Mouse (Mus musculus) stomach, embryonic 16.5 days (tissue): ENCODE data around the gene Slc37a1. TPM values are rescaled to one million over a fixed set of nuclear protein-coding genes. Genes with fewer than 3 reads are reported as not detected.
A peak's percentile ranks its signal among the peaks of the same experiment; 100 is the strongest.

Experiments used
- ATAC-seq: fragments of 200-750 bp; cut with Nextera tagmentation; 2 replicates; pipeline ENCODE4 v1.8.0; 2017; ENCODE audit warnings: moderate number of reproducible peaks, moderate TSS enrichment; ENCODE audit not compliant: insufficient read depth, low FRiP score
- H3K27ac ChIP-seq: fragments of 300-500 bp; sonication (generic); 2 replicates; pipeline ENCODE4 v1.5.1; 2014; ENCODE audit warnings: low read length
- H3K27me3 ChIP-seq: fragments of 300-500 bp; sonication (generic); 2 replicates; pipeline ENCODE4 v1.6.1; 2014; ENCODE audit warnings: low read length, control low read depth, mixed read lengths; ENCODE audit not compliant: control insufficient read depth, insufficient read depth
- H3K36me3 ChIP-seq: fragments of 300-500 bp; sonication (generic); 2 replicates; pipeline ENCODE4 v1.6.1; 2014; ENCODE audit warnings: low read length; ENCODE audit not compliant: control insufficient read depth, insufficient read depth
- H3K4me1 ChIP-seq: fragments of 300-500 bp; sonication (generic); 2 replicates; pipeline ENCODE4 v1.6.1; 2014; ENCODE audit warnings: low read length, control low read depth, mixed read lengths; ENCODE audit not compliant: control insufficient read depth, insufficient read depth
- H3K4me2 ChIP-seq: fragments of 300-500 bp; sonication (generic); 2 replicates; pipeline ENCODE4 v1.6.1; 2014; ENCODE audit warnings: low read depth, low read length, mixed read lengths
- H3K4me3 ChIP-seq: fragments of 300-500 bp; sonication (generic); replicated peaks from 2 replicates; pipeline ENCODE4 v1.5.1; 2014; ENCODE audit warnings: mild to moderate bottlenecking, low read length
- H3K9ac ChIP-seq: fragments of 300-500 bp; sonication (generic); 2 replicates; pipeline ENCODE4 v1.6.1; 2014; ENCODE audit warnings: low read length
- H3K9me3 ChIP-seq: fragments of 300-500 bp; sonication (generic); replicated peaks from 2 replicates; pipeline ENCODE4 v1.6.1; 2016; ENCODE audit warnings: low read length, control low read depth; ENCODE audit not compliant: control insufficient read depth
- WGBS: fragments of 180-500 bp; shearing (Covaris S2); extraction: QIAGEN DNeasy Blood & Tissue Kit; methylation state at CpG from one replicate; pipeline ENCODE4 v1.1.7; 2014; 5-methylcytosine and 5-hydroxymethylcytosine counted together
- polyA plus RNA-seq: library from polyadenylated mRNA; unstranded; fragments of >200 nt; fragmentation: Nextera tagmentation; extraction: Ambion mirVana; gene quantifications from 2 replicates; pipeline ENCODE4 v1.2.1, GENCODE M21; 2015

Slc37a1 gene
- polyA plus RNA-seq, 1 experiment from 2014 or later, result 16.1 TPM

- Histone ChIP-seq H3K4me2 (no peak overlapping the region), H3K9me3 (no peaks in the 10 kb centered on the region), H3K27ac (peak overlapping the region; percentile 49), H3K9ac (no peak overlapping the region; the same call in 1 of the 2 replicates), H3K4me3 (no peak overlapping the region), H3K36me3 (no peaks in the 10 kb centered on the region), H3K27me3 (no peaks in the 10 kb centered on the region), H3K4me1 (peaks cover 29% of the 10 kb centered on the region)
- WGBS, result 55% methylated on average over 13 of the region's 13 CpGs
- ATAC-seq, result no peak
These were observed 39.0 kb downstream of the Slc37a1 start for GRCm38 (mm10) chr17:31325451-31326219.

- H3K27me3 ChIP-seq, result no peaks in the 10 kb centered on the region
- no peak overlapping the region; the same call in 1 of the 2 replicates for H3K27ac ChIP-seq
- H3K4me3 ChIP-seq, result no peak overlapping the region
- peaks cover 24% of the 10 kb centered on the region for H3K4me1 ChIP-seq
- ATAC-seq, result no peak
- no peak overlapping the region for H3K4me2 ChIP-seq
- 51% methylated on average over 9 of the region's 9 CpGs for WGBS
- H3K36me3 ChIP-seq, result no peaks in the 10 kb centered on the region
- H3K9ac ChIP-seq, result peak overlapping the region; percentile 32; the same call in 1 of the 2 replicates
- no peaks in the 10 kb centered on the region for H3K9me3 ChIP-seq
These were observed 39.7 kb downstream of the Slc37a1 start for GRCm38 (mm10) chr17:31326220-31326852.

DNA sequence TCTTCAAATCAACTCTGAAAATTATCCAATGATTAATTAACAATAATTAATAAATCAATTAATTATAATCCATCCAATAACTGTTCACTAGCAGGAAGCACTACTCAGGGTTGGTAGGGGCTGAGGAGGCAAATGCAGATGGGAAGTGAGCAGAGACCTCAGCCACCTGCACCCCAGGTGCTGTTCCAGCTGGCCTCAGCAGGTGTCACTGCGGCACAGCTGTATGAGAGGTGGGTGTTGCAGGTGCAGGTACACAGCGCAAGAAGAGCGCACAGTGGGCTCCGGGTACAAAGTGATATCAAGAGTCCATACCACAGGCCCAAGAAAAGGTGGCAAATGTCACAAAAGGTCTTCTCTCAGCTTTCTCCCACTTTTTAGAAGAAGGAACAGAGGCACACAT, 41.9 kb downstream of the Slc37a1 start:
- H3K36me3 ChIP-seq, result no peaks in the 10 kb centered on the region
- 55% methylated on average over 4 of the region's 4 CpGs for WGBS
- peaks cover 17% of the 10 kb centered on the region; the same call in 1 of the 2 replicates for H3K4me1 ChIP-seq
- H3K9ac ChIP-seq, result no peak overlapping the region
- ATAC-seq, result no peak
- no peak overlapping the region for H3K27ac ChIP-seq
- H3K27me3 ChIP-seq, result no peaks in the 10 kb centered on the region
- no peaks in the 10 kb centered on the region for H3K9me3 ChIP-seq
- no peak overlapping the region for H3K4me3 ChIP-seq
- no peak overlapping the region for H3K4me2 ChIP-seq

- 0 out of 2 replicates have a peak, but pooled peaks have one; percentile 6 for ATAC-seq
- Histone ChIP-seq H3K4me3 (no peak overlapping the region), H3K9me3 (no peaks in the 10 kb centered on the region), H3K9ac (no peak overlapping the region), H3K4me2 (no peak overlapping the region), H3K36me3 (no peaks in the 10 kb centered on the region; the same call in 1 of the 2 replicates), H3K27ac (no peak overlapping the region), H3K4me1 (peaks cover 9% of the 10 kb centered on the region; the same call in 1 of the 2 replicates), H3K27me3 (no peaks in the 10 kb centered on the region)
- 35% methylated on average over 4 of the region's 4 CpGs for WGBS
These were observed 44.0 kb downstream of the Slc37a1 start for GRCm38 (mm10) chr17:31330622-31331021.

DNA sequence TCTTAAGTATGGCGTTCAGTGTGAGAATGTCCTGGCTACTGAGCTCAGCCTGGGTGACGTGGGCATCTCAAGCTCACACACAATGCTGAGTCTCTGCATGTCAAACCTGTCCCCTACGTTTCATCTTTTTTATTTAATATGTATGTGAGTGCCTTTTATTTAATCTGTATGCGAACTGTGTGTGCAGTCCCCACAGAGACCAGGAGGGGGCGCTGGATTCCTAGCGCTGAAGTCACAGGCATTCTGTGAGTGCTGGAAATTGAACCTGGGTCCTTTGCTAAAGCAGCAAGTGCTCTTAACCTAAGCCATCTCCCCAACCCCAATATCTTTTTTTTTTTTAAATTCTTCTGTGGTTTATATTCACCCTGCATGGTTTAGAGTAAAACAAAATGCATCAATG, 44.7 kb downstream of the Slc37a1 start:
- WGBS, result 84% methylated on average over 6 of the region's 6 CpGs

GRCm38 (mm10) chr17:31331920-31332319, 45.3 kb downstream of the Slc37a1 start:
- no peaks in the 10 kb centered on the region for H3K27me3 ChIP-seq
- no peaks in the 10 kb centered on the region for H3K9me3 ChIP-seq
- no peak overlapping the region for H3K4me2 ChIP-seq
- H3K4me1 ChIP-seq, result no peaks in the 10 kb centered on the region
- no peak for ATAC-seq
- H3K36me3 ChIP-seq, result no peaks in the 10 kb centered on the region; the same call in 1 of the 2 replicates
- no peak overlapping the region for H3K9ac ChIP-seq
- no peak overlapping the region for H3K4me3 ChIP-seq
- H3K27ac ChIP-seq, result no peak overlapping the region
- 59% methylated on average over 3 of the region's 3 CpGs for WGBS

More for the DNA sequence above, 44.7 kb downstream of the Slc37a1 start:
- Histone ChIP-seq H3K36me3 (no peaks in the 10 kb centered on the region; the same call in 1 of the 2 replicates), H3K4me2 (no peak overlapping the region), H3K4me1 (peaks cover 3% of the 10 kb centered on the region; the same call in 1 of the 2 replicates), H3K27me3 (no peaks in the 10 kb centered on the region), H3K9me3 (no peaks in the 10 kb centered on the region), H3K4me3 (no peak overlapping the region), H3K27ac (no peak overlapping the region), H3K9ac (no peak overlapping the region)
- ATAC-seq, result no peak

DNA sequence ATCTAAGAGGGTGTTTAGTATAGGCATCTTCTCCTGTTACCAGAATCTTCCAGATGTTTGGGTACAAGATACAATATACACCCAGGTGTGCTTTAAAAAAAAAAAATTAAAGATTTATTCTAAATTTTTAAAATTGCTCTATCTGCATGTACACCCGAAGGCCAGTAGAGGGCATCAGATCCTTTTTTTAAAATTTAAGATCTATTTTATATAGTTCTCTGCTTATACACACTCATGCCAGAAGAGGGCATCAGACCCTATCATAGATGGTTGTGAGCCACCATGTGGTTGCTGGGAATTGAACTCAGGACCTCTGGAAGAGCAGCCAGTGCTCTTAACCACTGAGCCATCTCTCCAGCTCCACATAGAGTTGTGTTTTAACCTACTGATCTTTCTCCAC, 45.7 kb downstream of the Slc37a1 start:
- WGBS, result 46% methylated on average over 1 of the region's 1 CpGs
- no peak overlapping the region for H3K4me3 ChIP-seq
- no peak for ATAC-seq

DNA sequence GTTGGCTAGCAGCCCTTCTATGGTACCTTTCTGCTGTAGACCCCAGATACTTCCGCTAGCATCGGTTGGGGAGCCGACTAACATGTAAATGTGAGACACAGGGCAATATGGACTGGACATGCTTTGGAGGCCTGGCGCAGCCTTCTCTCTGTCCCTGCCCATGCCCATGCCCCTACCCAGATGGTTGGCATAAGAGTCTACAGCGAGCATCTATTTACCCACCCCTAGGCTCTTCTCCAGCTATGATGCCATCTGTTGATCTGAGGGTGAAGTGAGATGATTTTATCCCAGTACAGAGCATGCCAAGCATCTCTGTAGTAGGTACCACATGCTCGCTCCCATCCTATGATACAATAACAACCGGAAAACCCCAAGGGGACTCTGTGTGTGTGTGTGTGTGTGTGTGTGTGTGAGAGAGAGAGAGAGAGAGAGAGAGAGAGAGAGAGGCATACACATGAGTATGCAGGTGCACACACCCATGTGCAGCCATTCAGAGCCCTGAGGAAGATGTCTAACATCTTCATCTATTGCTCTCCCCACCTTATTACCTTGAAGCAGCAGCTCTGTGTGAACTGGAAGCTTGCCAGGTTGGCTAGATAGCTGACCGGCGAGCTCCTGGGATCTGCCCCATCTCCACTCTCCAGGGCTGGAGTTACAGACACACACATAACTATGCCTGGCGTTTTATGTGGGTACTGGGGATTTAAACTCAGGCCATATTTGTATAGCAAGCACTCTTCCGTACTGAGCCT, 48.1 kb downstream of the Slc37a1 start:
- WGBS, result 83% methylated on average over 11 of the region's 11 CpGs
- ATAC-seq, result no peak

More for the DNA sequence above, 45.7 kb downstream of the Slc37a1 start:
- H3K4me2 ChIP-seq, result no peak overlapping the region
- H3K4me1 ChIP-seq, result no peaks in the 10 kb centered on the region
- H3K9me3 ChIP-seq, result no peaks in the 10 kb centered on the region
- H3K27ac ChIP-seq, result no peak overlapping the region
- no peaks in the 10 kb centered on the region for H3K27me3 ChIP-seq
- no peak overlapping the region for H3K9ac ChIP-seq
- no peaks in the 10 kb centered on the region; the same call in 1 of the 2 replicates for H3K36me3 ChIP-seq

More for the DNA sequence above, 48.1 kb downstream of the Slc37a1 start:
- H3K27me3 ChIP-seq, result no peaks in the 10 kb centered on the region
- no peak overlapping the region for H3K4me2 ChIP-seq
- H3K9me3 ChIP-seq, result no peaks in the 10 kb centered on the region
- no peaks in the 10 kb centered on the region; the same call in 1 of the 2 replicates for H3K36me3 ChIP-seq
- H3K9ac ChIP-seq, result no peak overlapping the region
- no peak overlapping the region for H3K27ac ChIP-seq
- H3K4me3 ChIP-seq, result no peak overlapping the region
- no peaks in the 10 kb centered on the region for H3K4me1 ChIP-seq
